Mouse (Mus musculus) spleen, postnatal 36 days (tissue): Measurements from ENCODE around the gene Kat5.

Source experiments
- DNase-seq, 2 experiments: peaks; one replicate each; pipeline ENCODE4 v3.0.0; 2022; ENCODE audit warnings: low spot score in 2 of 2, mixed read lengths in 1 of 2

Kat5 gene

GRCm38 (mm10) chr19:5629907-5630306, 19.9 kb upstream of the Kat5 start:
- no peak for DNase-seq

DNA sequence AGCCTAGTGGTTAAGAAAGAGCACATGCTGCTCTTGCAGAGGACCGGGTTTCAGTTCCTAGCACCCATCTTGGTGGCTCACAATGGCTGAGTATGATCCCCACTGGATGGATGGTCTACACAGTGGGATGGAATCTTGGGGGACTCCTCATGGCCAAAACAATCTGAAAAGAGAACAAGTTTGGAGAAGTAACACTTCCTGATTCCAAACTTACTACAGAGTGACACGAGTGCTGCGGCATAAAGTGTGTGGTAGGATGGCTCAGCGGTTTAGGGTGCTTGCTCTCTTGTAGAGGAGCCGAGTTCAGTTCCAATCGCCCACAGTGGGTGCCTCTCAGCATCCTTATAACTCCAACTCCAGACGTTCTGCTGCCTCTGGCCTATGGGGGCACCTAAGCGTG, 15.3 kb upstream of the Kat5 start:
- no peak for DNase-seq

DNA sequence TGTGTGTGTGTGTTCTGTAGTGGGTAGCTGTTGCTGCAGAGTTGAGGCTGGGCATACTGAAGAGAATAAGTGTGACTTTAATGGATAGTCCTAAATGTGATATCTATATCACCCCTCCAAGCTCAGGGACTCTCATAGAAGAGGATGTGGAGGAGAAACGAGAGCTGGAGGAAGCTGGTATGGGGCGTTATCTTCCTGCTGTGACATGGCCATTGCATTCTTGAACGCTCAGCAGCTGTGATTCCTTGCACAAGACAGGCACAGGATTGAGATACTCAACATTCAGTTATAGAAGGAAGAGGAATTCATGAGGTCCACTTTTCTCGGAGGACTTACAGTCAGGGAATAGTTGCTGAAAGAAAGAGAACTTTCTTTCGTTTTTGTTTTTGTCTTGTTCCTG, 11.8 kb upstream of the Kat5 start:
- DNase-seq, result no peak

DNA sequence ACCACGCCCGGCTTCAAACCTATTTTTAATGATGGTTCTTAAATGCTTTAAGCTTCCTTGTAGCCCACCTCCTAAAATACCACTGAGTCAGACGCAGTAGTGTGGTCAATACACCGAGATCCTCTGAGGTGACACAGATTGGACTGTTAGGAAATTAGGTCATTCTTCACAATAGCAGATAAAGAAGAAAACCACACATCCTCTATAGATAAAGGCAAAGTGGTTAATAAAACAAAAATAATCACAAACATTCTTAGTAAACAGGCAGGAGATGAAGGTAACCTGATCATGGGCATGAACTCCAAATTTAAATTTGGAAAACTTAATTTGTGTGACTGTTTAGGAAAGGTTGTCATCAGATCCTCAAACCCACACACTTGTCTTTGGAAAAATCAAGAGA, 10.0 kb upstream of the Kat5 start:
- DNase-seq, result no peak

- no peak for DNase-seq
These were observed 4.9 kb upstream of the Kat5 start for GRCm38 (mm10) chr19:5614953-5615352.

DNA sequence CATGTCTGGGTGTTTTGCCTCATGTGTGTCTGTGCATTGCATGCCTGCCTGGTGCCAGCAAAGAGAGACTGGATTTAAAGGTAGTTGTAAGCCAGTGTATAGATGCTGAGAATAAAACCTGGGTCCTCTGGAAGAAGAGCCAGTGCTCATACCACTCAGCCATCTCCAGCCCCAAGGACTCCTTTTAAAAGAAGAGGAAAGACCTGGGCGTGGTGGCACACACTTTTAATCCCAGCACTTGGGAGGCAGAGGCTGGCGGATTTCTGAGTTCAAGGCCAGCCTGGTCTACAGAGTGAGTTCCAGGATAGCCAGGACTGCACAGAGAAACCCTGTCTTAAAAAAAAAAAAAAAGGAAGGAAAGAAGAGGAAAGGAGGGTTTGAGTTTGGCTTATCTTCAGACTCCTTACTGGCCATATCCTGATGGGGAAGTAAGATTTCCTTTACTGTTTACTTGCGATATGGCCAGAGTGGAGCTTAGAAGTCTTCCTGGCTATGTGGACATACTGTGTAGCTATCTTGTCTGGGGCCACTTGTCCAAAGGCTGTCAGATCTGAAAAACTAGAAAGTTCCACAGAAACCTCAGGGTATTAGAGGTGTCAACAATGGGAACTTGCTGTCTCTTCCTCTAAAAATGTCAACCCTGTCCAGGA, 2.9 kb upstream of the Kat5 start:
- DNase-seq, result no peak

GRCm38 (mm10) chr19:5611973-5612372, 1.9 kb upstream of the Kat5 start:
- no peak for DNase-seq

- no peak for DNase-seq
These were observed 878 bp downstream of the Kat5 start for GRCm38 (mm10) chr19:5609171-5609546.

- DNase-seq, result no peak
These were observed 1.3 kb downstream of the Kat5 start for GRCm38 (mm10) chr19:5608707-5609106.

DNA sequence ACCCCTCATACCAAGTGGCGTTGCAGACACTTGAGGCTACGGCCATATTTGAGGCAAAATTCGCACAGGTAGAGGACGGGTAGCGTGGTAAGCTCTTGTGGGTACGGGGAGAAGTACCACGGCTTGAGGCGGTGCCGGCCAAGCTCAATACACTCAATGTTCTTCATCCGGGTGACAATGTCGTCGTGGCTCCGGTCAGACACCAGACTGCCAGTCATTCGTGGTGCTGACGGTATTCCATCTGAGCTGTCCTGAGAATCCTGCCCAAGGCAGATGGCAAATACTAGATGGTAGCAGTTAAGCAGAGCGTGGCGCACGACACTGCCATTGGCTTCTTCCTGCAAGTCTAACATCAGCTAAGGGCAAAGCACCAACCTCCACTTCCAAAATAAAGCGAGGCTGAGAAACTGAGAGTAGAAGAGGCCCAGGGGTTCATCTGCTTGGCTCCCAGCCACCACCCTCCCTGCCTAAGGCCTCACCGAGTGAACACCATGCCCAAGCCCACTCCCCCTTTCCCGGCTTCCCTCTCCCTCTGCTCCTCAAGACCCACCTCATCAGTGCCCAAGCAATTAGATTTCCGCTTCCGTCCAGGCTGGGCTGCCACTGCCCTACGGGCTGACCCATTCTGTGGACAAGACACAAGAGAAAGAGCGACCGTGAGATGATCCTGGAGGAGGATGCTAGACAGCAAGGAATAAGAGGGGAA, 2.2 kb downstream of the Kat5 start:
- no peak for DNase-seq

DNA sequence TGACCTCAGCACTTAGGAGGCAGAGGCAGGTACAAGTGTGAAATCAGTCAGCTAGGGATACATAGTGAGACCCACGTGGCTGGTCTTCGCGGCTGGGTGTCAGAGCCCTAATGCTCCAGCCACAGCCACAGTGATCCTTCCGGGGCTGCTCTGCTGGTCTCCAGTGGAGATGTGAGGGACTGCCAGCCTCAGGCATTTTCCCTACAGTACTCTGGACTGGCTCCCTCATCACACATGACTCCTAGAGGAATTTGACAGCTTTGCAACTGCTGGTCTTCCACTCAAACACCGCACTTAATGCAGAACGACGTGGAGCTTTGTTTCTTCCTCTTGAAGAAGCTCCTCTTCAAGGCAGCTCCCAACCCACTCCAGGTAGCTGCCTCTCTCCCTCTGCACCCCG, 3.8 kb downstream of the Kat5 start:
- no peak for DNase-seq

GRCm38 (mm10) chr19:5605126-5605525, 4.9 kb downstream of the Kat5 start:
- DNase-seq, result no peak

- DNase-seq, result no peak
These were observed 6.4 kb downstream of the Kat5 start for GRCm38 (mm10) chr19:5603664-5604063.

DNA sequence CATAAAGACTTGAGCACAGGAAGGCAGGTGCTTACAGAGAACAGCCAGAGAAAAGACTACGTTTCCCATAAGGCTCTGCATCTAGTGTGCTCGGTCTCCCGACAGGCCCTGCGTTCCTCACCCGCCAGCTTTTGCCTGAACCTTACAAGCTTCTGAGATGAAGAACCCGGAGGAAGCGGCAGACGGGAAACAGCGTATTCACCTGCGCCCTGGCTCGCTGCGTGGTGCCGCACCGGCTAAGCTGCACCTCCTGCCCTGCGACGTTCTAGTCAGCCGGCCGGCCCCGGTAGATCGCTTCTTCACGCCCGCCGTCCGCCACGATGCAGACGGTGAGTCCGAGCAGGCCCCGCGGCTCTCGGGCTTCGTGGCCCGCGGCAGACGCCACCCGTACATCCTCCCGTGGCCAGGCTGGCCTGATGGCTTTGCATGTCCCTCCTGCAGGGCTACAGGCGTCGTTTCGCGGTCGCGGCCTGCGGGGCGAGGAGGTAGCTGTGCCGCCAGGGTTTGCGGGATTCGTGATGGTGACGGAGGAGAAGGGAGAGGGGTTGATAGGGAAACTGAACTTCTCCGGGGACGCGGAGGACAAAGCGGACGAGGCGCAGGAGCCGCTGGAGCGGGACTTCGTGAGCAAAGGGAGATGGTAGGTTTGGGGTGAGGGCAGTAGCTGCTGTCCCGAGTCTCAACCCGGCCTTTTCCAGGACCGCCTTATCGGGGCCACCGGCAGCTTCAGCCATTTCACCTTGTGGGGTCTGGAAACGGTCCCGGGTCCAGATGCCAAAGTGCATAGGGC, 8.1 kb downstream of the Kat5 start, which contains the start of gene Rnaseh2c:
Gene Rnaseh2c (plus strand): TSS at position 122 of the 790 bp plus-strand sequence.
- peak; percentile 87 to 88 for DNase-seq

GRCm38 (mm10) chr19:5599224-5599623, 10.8 kb downstream of the Kat5 start:
- no peak for DNase-seq

GRCm38 (mm10) chr19:5591888-5592287, 18.1 kb downstream of the Kat5 start:
- DNase-seq, result no peak

GRCm38 (mm10) chr19:5589159-5589558, 20.9 kb downstream of the Kat5 start:
- no peak for DNase-seq

GRCm38 (mm10) chr19:5581995-5582394, 28.0 kb downstream of the Kat5 start:
- DNase-seq, result no peak

DNA sequence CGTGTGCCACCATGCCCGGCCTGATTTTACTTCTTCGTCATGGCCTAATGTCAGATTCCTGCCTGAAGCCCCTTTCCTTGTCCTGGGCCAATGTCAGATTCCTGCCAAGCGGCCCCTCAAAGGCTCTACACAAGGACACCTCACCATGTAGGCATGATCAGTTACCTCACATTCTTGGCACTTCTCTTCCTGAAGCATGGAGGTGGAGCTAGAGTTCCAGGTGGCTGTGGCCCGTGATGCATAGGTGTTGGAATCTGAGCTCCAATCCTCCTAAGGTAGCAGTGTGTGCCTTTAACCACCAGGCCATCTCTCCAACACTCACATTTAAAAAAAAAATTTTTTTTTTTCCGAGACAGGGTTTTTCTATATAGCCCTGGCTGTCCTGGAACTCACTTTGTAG, 29.3 kb downstream of the Kat5 start:
- DNase-seq, result no peak

DNA sequence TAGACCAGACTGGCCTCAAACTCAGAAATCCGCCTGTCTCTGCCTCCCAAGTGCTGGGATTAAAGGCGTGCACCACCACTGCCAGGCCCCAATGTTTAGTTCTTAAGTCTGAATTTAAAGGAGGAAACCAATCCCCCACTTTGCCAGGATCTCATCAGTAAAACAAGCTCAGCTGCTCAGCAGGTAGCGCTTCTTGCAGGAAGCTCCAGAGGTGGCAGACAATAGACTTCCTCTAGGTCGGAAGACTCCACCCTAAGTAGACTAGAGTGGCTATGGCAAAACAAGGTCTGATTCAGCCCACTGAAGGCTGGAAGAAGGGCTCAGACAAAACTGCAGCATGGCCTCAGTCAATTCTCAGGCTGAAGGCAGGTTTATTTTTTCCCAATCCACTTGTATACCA, 30.1 kb downstream of the Kat5 start:
- DNase-seq, result no peak

GRCm38 (mm10) chr19:5575336-5575735, 34.7 kb downstream of the Kat5 start:
- no peak for DNase-seq

DNA sequence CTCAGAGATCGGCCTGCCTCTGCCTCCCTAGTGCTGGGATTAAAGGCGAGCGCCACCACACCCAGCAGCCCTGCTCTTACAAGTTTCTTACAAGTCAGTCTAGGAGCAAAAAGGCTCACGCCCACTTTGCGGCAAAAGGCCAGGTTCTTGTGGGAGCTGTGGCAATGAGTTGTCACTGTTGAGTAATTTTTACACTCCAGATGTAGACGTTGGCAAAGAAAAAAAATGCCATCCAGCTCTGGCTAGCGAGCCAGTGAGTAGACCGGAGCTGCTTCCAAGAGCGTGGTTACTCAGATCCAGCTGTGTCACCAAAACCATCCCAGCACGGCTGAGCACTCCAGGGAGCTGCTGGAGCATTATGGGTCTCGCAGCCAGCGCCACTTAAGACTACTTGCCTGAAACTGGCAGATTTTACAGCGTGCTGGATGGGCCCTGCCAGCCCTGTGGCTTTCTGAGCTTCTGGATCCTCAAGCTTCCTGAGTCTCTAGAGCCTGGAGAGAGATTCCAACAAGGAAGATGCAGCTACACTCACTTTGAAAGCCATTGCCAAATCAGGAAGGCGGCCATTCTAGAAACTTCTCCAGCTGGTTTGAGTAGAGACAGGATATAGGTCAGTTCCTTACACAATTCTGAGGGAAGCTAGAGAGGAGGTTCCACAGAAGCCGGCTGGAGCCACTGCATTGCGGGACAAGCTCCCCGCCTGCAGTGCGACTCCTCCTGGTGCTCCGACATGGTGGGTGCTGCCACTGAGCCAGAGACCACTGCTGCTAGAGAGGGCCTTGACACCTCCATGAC, 37.5 kb downstream of the Kat5 start:
- peak in 1 of 2 experiments; percentile 10 for DNase-seq
